Mouse (Mus musculus): ENCODE data around the gene Ppp1r13b. TPM values are rescaled to one million over a fixed set of nuclear protein-coding genes. Genes with fewer than 3 reads are reported as not detected.

Gene Ppp1r13b
- polyA plus RNA-seq, 1 experiment from 2014 or later = 9.5 TPM

DNA sequence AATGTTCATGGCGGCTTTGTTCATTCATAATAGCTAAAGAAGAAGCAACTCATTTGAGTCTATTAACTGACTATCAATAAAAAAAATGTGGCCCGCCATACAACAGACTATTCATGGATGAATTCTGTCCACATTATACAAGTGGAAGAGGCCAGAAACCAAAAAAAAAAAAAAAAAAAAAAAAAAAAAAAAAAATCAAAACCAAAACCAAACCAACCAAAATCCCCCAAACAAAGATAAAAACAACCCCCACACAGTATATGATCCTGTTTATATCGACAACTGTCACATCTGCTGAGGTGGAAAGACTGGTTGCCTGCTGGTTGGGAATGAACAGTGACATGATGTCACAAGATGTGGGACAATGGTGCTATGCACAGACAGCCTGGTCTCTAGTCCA lies 32.4 kb downstream of the Ppp1r13b start:
- Histone ChIP-seq H3K4me2 (replicated peaks; ENCODE audit: low read depth, low read length) (no peak overlapping the region), H3K36me3 (ENCODE audit: control insufficient read depth, insufficient read depth, low read length) (no peaks in the 10 kb centered on the region), H3K27me3 (ENCODE audit: control insufficient read depth, insufficient read depth, low read length) (no peaks in the 10 kb centered on the region), H3K9ac (ENCODE audit: low read depth, low read length) (no peak overlapping the region), H3K4me3 (ENCODE audit: low read depth, low read length) (no peak overlapping the region), H3K4me1 (replicated peaks; ENCODE audit: control insufficient read depth, insufficient read depth, low read length) (no peaks in the 10 kb centered on the region), H3K9me3 (ENCODE audit: control insufficient read depth, low read length) (no peaks in the 10 kb centered on the region), H3K27ac (ENCODE audit: low read depth, low read length) (no peak overlapping the region)
- ATAC-seq (ENCODE audit: low FRiP score) (no peak), DNase-seq (ENCODE audit: low spot score) (no peak)
- WGBS = 88% methylated on average over 3 of the region's 3 CpGs

- H3K27ac ChIP-seq (ENCODE audit: low read depth, low read length) = no peak overlapping the region
- DNase-seq (ENCODE audit: low spot score) (no peak), ATAC-seq (ENCODE audit: low FRiP score) (no peak)
- no peaks in the 10 kb centered on the region for H3K36me3 ChIP-seq (ENCODE audit: control insufficient read depth, insufficient read depth, low read length)
- no peaks in the 10 kb centered on the region for H3K4me1 ChIP-seq (replicated peaks; ENCODE audit: control insufficient read depth, insufficient read depth, low read length)
- H3K4me2 ChIP-seq (replicated peaks; ENCODE audit: low read depth, low read length) = no peak overlapping the region
- 75% methylated on average over 1 of the region's 1 CpGs for WGBS
- H3K4me3 ChIP-seq (ENCODE audit: low read depth, low read length) = no peak overlapping the region
- no peaks in the 10 kb centered on the region for H3K27me3 ChIP-seq (ENCODE audit: control insufficient read depth, insufficient read depth, low read length)
- H3K9ac ChIP-seq (ENCODE audit: low read depth, low read length) = no peak overlapping the region
- no peaks in the 10 kb centered on the region for H3K9me3 ChIP-seq (ENCODE audit: control insufficient read depth, low read length)
These were observed 33.2 kb downstream of the Ppp1r13b start for GRCm38 (mm10) chr12:111874601-111875140.

DNA sequence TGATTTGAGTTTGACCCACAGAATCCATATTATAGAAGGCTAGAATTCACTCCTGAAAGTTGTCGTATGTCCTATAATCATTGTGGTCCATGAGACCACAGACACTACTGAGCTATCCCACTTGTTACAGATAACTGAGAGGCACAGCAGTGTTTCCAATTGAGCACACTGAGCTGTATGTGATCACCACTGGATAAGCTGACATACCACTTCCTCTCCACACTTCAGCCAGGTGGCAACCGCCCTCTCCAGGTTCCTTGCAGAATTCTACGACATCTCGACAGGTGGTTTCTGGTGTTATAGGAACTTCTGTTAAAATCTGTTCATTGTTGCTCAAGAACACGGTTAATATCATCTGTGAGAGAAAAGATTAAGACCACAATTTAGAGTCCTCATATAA lies 35.8 kb downstream of the Ppp1r13b start:
- Histone ChIP-seq H3K27ac (ENCODE audit: low read depth, low read length) (no peak overlapping the region), H3K4me1 (replicated peaks; ENCODE audit: control insufficient read depth, insufficient read depth, low read length) (no peaks in the 10 kb centered on the region), H3K4me2 (replicated peaks; ENCODE audit: low read depth, low read length) (no peak overlapping the region), H3K4me3 (ENCODE audit: low read depth, low read length) (no peak overlapping the region), H3K36me3 (ENCODE audit: control insufficient read depth, insufficient read depth, low read length) (no peaks in the 10 kb centered on the region), H3K27me3 (ENCODE audit: control insufficient read depth, insufficient read depth, low read length) (no peaks in the 10 kb centered on the region), H3K9me3 (ENCODE audit: control insufficient read depth, low read length) (no peaks in the 10 kb centered on the region), H3K9ac (ENCODE audit: low read depth, low read length) (no peak overlapping the region)
- WGBS = 88% methylated on average over 5 of the region's 5 CpGs
- no peak for ATAC-seq (ENCODE audit: low FRiP score)
- no peak for DNase-seq (ENCODE audit: low spot score)

DNA sequence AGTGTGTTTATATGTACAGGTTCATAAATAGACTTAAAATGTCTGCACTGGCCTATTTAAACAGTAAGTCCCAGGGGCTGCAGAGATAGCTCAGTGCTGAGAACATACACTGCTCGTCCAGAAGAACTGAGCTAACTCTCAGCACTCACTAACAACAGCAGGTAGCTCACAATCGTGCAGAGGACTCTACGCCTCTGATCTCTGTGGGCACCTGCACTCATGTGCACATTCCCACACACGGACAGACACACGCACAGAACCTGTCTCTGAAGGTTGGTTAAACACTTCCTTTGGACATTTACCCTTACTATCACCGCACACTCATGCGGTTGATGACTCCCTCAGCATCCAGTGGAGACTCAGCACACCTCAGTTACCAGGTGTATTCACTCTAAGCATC lies 37.1 kb downstream of the Ppp1r13b start:
- ATAC-seq (ENCODE audit: low FRiP score) (no peak), DNase-seq (ENCODE audit: low spot score) (no peak)
- no peak overlapping the region for H3K4me3 ChIP-seq (ENCODE audit: low read depth, low read length)
- H3K27me3 ChIP-seq (ENCODE audit: control insufficient read depth, insufficient read depth, low read length) = no peaks in the 10 kb centered on the region
- no peaks in the 10 kb centered on the region for H3K36me3 ChIP-seq (ENCODE audit: control insufficient read depth, insufficient read depth, low read length)
- 89% methylated on average over 7 of the region's 7 CpGs for WGBS
- no peaks in the 10 kb centered on the region for H3K4me1 ChIP-seq (replicated peaks; ENCODE audit: control insufficient read depth, insufficient read depth, low read length)
- no peak overlapping the region for H3K9ac ChIP-seq (ENCODE audit: low read depth, low read length)
- H3K27ac ChIP-seq (ENCODE audit: low read depth, low read length) = no peak overlapping the region
- H3K9me3 ChIP-seq (ENCODE audit: control insufficient read depth, low read length) = no peaks in the 10 kb centered on the region
- H3K4me2 ChIP-seq (replicated peaks; ENCODE audit: low read depth, low read length) = no peak overlapping the region

- H3K9me3 ChIP-seq (ENCODE audit: control insufficient read depth, low read length) = no peaks in the 10 kb centered on the region
- DNase-seq (ENCODE audit: low spot score) (no peak), ATAC-seq (ENCODE audit: low FRiP score) (no peak)
- H3K27ac ChIP-seq (ENCODE audit: low read depth, low read length) = no peak overlapping the region
- H3K4me2 ChIP-seq (replicated peaks; ENCODE audit: low read depth, low read length) = no peak overlapping the region
- 85% methylated on average over 1 of the region's 1 CpGs for WGBS
- H3K4me3 ChIP-seq (ENCODE audit: low read depth, low read length) = no peak overlapping the region
- no peak overlapping the region for H3K9ac ChIP-seq (ENCODE audit: low read depth, low read length)
- no peaks in the 10 kb centered on the region for H3K36me3 ChIP-seq (ENCODE audit: control insufficient read depth, insufficient read depth, low read length)
- no peaks in the 10 kb centered on the region for H3K4me1 ChIP-seq (replicated peaks; ENCODE audit: control insufficient read depth, insufficient read depth, low read length)
- no peaks in the 10 kb centered on the region for H3K27me3 ChIP-seq (ENCODE audit: control insufficient read depth, insufficient read depth, low read length)
These were observed 38.1 kb downstream of the Ppp1r13b start for GRCm38 (mm10) chr12:111869806-111870205.

GRCm38 (mm10) chr12:111864206-111864824 lies 43.6 kb downstream of the Ppp1r13b start:
- H3K27ac ChIP-seq (ENCODE audit: low read depth, low read length) = no peak overlapping the region
- ATAC-seq (ENCODE audit: low FRiP score) (no peak), DNase-seq (ENCODE audit: low spot score) (no peak)
- H3K36me3 ChIP-seq (ENCODE audit: control insufficient read depth, insufficient read depth, low read length) = no peaks in the 10 kb centered on the region
- no peaks in the 10 kb centered on the region for H3K9me3 ChIP-seq (ENCODE audit: control insufficient read depth, low read length)
- no peaks in the 10 kb centered on the region for H3K4me1 ChIP-seq (replicated peaks; ENCODE audit: control insufficient read depth, insufficient read depth, low read length)
- H3K4me2 ChIP-seq (replicated peaks; ENCODE audit: low read depth, low read length) = no peak overlapping the region
- H3K27me3 ChIP-seq (ENCODE audit: control insufficient read depth, insufficient read depth, low read length) = no peaks in the 10 kb centered on the region
- H3K4me3 ChIP-seq (ENCODE audit: low read depth, low read length) = no peak overlapping the region
- no peak overlapping the region for H3K9ac ChIP-seq (ENCODE audit: low read depth, low read length)
- WGBS = 97% methylated on average over 4 of the region's 4 CpGs

DNA sequence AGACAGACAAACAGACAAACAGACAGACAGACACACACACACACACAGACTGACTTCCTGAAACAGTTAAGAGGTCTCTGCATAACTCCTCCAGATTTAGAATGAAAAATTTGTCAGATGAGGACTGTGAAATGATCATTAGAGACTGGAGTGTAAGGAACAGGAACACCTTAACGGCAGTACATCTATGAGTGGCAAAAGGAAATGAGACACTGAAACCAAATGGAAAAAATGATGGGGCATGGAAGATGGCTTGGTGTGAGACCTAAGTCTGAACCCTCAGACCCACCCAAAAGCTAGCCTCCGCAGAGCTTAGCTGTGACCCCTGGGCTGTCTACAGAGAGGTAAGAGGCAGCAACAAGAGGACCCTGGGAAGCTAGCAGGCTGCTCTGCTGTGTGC lies 52.5 kb downstream of the Ppp1r13b start:
- Histone ChIP-seq H3K9me3 (ENCODE audit: control insufficient read depth, low read length) (no peaks in the 10 kb centered on the region), H3K4me3 (ENCODE audit: low read depth, low read length) (no peak overlapping the region), H3K27ac (ENCODE audit: low read depth, low read length) (no peak overlapping the region), H3K4me1 (replicated peaks; ENCODE audit: control insufficient read depth, insufficient read depth, low read length) (no peaks in the 10 kb centered on the region), H3K9ac (ENCODE audit: low read depth, low read length) (no peak overlapping the region), H3K36me3 (ENCODE audit: control insufficient read depth, insufficient read depth, low read length) (no peaks in the 10 kb centered on the region), H3K4me2 (replicated peaks; ENCODE audit: low read depth, low read length) (no peak overlapping the region), H3K27me3 (ENCODE audit: control insufficient read depth, insufficient read depth, low read length) (no peaks in the 10 kb centered on the region)
- ATAC-seq (ENCODE audit: low FRiP score) (no peak), DNase-seq (ENCODE audit: low spot score) (no peak)
- 92% methylated on average over 2 of the region's 2 CpGs for WGBS

GRCm38 (mm10) chr12:111853546-111853945 lies 54.4 kb downstream of the Ppp1r13b start:
- WGBS = 85% methylated on average over 4 of the region's 4 CpGs
- no peaks in the 10 kb centered on the region for H3K36me3 ChIP-seq (ENCODE audit: control insufficient read depth, insufficient read depth, low read length)
- DNase-seq (ENCODE audit: low spot score) (no peak), ATAC-seq (ENCODE audit: low FRiP score) (no peak)
- H3K4me3 ChIP-seq (ENCODE audit: low read depth, low read length) = no peak overlapping the region
- H3K27me3 ChIP-seq (ENCODE audit: control insufficient read depth, insufficient read depth, low read length) = no peaks in the 10 kb centered on the region
- H3K4me2 ChIP-seq (replicated peaks; ENCODE audit: low read depth, low read length) = no peak overlapping the region
- no peaks in the 10 kb centered on the region for H3K4me1 ChIP-seq (replicated peaks; ENCODE audit: control insufficient read depth, insufficient read depth, low read length)
- H3K9ac ChIP-seq (ENCODE audit: low read depth, low read length) = no peak overlapping the region
- no peak overlapping the region for H3K27ac ChIP-seq (ENCODE audit: low read depth, low read length)
- no peaks in the 10 kb centered on the region for H3K9me3 ChIP-seq (ENCODE audit: control insufficient read depth, low read length)

DNA sequence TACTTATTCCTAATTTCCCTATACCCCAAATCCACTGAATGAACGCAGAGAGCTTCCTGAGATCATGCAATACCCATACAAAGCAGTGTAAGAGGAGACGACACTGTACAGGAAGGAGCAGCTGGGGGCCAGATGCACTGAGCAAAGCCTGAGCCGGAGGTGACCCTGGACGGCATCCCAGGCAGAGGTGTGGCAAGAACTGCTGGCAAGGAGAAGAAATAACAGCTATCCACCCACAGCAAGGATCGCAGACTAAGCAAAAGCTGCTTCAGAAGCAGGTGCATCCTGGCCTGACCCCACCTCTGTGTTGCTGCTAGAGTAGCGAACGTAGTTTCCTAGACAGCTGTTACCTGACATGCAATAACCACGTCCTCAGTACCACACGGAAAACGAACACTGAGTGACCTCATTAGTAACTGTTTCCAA lies 54.9 kb downstream of the Ppp1r13b start:
- Histone ChIP-seq H3K27ac (ENCODE audit: low read depth, low read length) (no peak overlapping the region), H3K36me3 (ENCODE audit: control insufficient read depth, insufficient read depth, low read length) (no peaks in the 10 kb centered on the region), H3K4me3 (ENCODE audit: low read depth, low read length) (no peak overlapping the region), H3K9ac (ENCODE audit: low read depth, low read length) (no peak overlapping the region), H3K4me2 (replicated peaks; ENCODE audit: low read depth, low read length) (no peak overlapping the region), H3K27me3 (ENCODE audit: control insufficient read depth, insufficient read depth, low read length) (no peaks in the 10 kb centered on the region), H3K9me3 (ENCODE audit: control insufficient read depth, low read length) (no peaks in the 10 kb centered on the region), H3K4me1 (replicated peaks; ENCODE audit: control insufficient read depth, insufficient read depth, low read length) (no peaks in the 10 kb centered on the region)
- WGBS = 73% methylated on average over 10 of the region's 10 CpGs
- ATAC-seq (ENCODE audit: low FRiP score) (no peak), DNase-seq (ENCODE audit: low spot score) (no peak)

Data from hindbrain, embryonic 11.5 days (tissue).